Mouse (Mus musculus): Measurements from ENCODE around the gene Gtf2a2.

Gene Gtf2a2

GRCm38 (mm10) chr9:70052730-70053129 lies 40.4 kb downstream of the Gtf2a2 start:
- DNase-seq (ENCODE audit: low read depth in 2 of 2, low spot score in 2 of 2) = no peak

GRCm38 (mm10) chr9:70053411-70053810 lies 41.1 kb downstream of the Gtf2a2 start:
- DNase-seq (ENCODE audit: low read depth in 2 of 2, low spot score in 2 of 2) = no peak

GRCm38 (mm10) chr9:70062012-70062411 lies 49.7 kb downstream of the Gtf2a2 start:
- no peak for DNase-seq (ENCODE audit: low read depth in 2 of 2, low spot score in 2 of 2)

- no peak for DNase-seq (ENCODE audit: low read depth in 2 of 2, low spot score in 2 of 2)
Measured at GRCm38 (mm10) chr9:70067497-70067896, 55.1 kb downstream of the Gtf2a2 start.

GRCm38 (mm10) chr9:70069961-70070435 lies 57.6 kb downstream of the Gtf2a2 start:
- no peak for DNase-seq (ENCODE audit: low read depth in 2 of 2, low spot score in 2 of 2)

- DNase-seq (ENCODE audit: low read depth in 2 of 2, low spot score in 2 of 2) = no peak
Measured at GRCm38 (mm10) chr9:70072387-70072786, 60.0 kb downstream of the Gtf2a2 start.
